Mouse (Mus musculus) limb, embryonic 14.5 days (tissue): ENCODE results near the gene Fam161b. TPM values are rescaled to one million over a fixed set of nuclear protein-coding genes. Genes with fewer than 3 reads are reported as not detected.

Experiments used
- ATAC-seq: fragments of 200-750 bp; cut with Nextera tagmentation; 2 replicates; pipeline ENCODE4 v1.8.0; 2017; ENCODE audit warnings: low read depth, moderate number of reproducible peaks, moderate TSS enrichment; ENCODE audit not compliant: low FRiP score
- DNase-seq: peaks from one replicate; pipeline ENCODE4 v3.0.0-alpha.2; 2015; ENCODE audit warnings: low spot score
- H3K27ac ChIP-seq: fragments of 300-500 bp; sonication (generic); replicated peaks from 2 replicates; pipeline ENCODE4 v1.5.1; 2014; ENCODE audit warnings: low read depth, mild to moderate bottlenecking, low read length, moderate library complexity, mixed read lengths
- H3K27me3 ChIP-seq: fragments of 300-500 bp; sonication (generic); 2 replicates; pipeline ENCODE4 v1.6.1; 2014; ENCODE audit warnings: low read length, mixed read lengths; ENCODE audit not compliant: control insufficient read depth, insufficient read depth
- H3K36me3 ChIP-seq: fragments of 300-500 bp; sonication (generic); 2 replicates; pipeline ENCODE4 v1.6.1; 2014; ENCODE audit warnings: mild to moderate bottlenecking, low read length, moderate library complexity, mixed read lengths; ENCODE audit not compliant: control insufficient read depth, insufficient read depth
- H3K4me1 ChIP-seq: fragments of 300-500 bp; sonication (generic); 2 replicates; pipeline ENCODE4 v1.6.1; 2014; ENCODE audit warnings: antibody characterized with exemption, low read length, mixed read lengths; ENCODE audit not compliant: control insufficient read depth, insufficient read depth
- H3K4me2 ChIP-seq: fragments of 300-500 bp; sonication (generic); replicated peaks from 2 replicates; pipeline ENCODE4 v1.6.1; 2014; ENCODE audit warnings: low read depth, mild to moderate bottlenecking, low read length, moderate library complexity; ENCODE audit not compliant: severe bottlenecking
- H3K4me3 ChIP-seq: fragments of 300-500 bp; sonication (generic); replicated peaks from 2 replicates; pipeline ENCODE4 v1.5.1; 2014; ENCODE audit warnings: low read length
- H3K9ac ChIP-seq: fragments of 300-500 bp; sonication (generic); 2 replicates; pipeline ENCODE4 v1.6.1; 2014; ENCODE audit warnings: mild to moderate bottlenecking, low read depth, low read length, moderate library complexity; ENCODE audit not compliant: severe bottlenecking
- H3K9me3 ChIP-seq: fragments of 300-500 bp; sonication (generic); 2 replicates; pipeline ENCODE4 v1.6.1; 2016; ENCODE audit warnings: low read length; ENCODE audit not compliant: control insufficient read depth
- POLR2A ChIP-seq: fragments of 200-500 bp; IDR thresholded peaks from 2 replicates; pipeline ENCODE4 v1.8.0; 2012; ENCODE audit warnings: inconsistent platforms, mild to moderate bottlenecking, moderate library complexity, borderline replicate concordance; ENCODE audit not compliant: insufficient read depth, insufficient read length; ENCODE audit errors: extremely low read depth
- WGBS: fragments of 180-500 bp; shearing (Covaris S2); extraction: QIAGEN DNeasy Blood & Tissue Kit; methylation state at CpG from one replicate; pipeline ENCODE4 v1.1.7; 2014; 5-methylcytosine and 5-hydroxymethylcytosine counted together
- polyA plus RNA-seq, 2 experiments: library from polyadenylated mRNA; depleted of rRNA in 1 of 2; stranded (reverse) in 1 of 2; unstranded in 1 of 2; fragments of >200 nt; fragmentation: Nextera tagmentation in 1 of 2; extraction: Ambion mirVana in 1 of 2; gene quantifications; 2 replicates each; pipeline versions ENCODE4 v1.2.1 to v1.2.3; 2012 to 2014

Gene Fam161b
- polyA plus RNA-seq, 2 experiments, result 2.1 to 4.7 TPM

- H3K9me3 ChIP-seq, result no peaks in the 10 kb centered on the region
- no peak for TF ChIP-seq POLR2A
- ATAC-seq, result no peak
- 92% methylated on average over 6 of the region's 6 CpGs for WGBS
- no peak overlapping the region for H3K4me2 ChIP-seq
- H3K9ac ChIP-seq, result no peak overlapping the region
- H3K4me1 ChIP-seq, result peaks cover 3% of the 10 kb centered on the region; the same call in 1 of the 2 replicates
- H3K4me3 ChIP-seq, result no peak overlapping the region
- H3K27ac ChIP-seq, result no peak overlapping the region
- H3K36me3 ChIP-seq, result no peaks in the 10 kb centered on the region
- no peaks in the 10 kb centered on the region for H3K27me3 ChIP-seq
- no peak for DNase-seq
Observed at GRCm38 (mm10) chr12:84404541-84404940, 42.9 kb upstream of the Fam161b start.

- Histone ChIP-seq H3K9ac (no peak overlapping the region), H3K4me2 (no peak overlapping the region), H3K9me3 (no peaks in the 10 kb centered on the region), H3K27ac (no peak overlapping the region), H3K4me1 (peaks cover 3% of the 10 kb centered on the region; the same call in 1 of the 2 replicates), H3K27me3 (no peaks in the 10 kb centered on the region), H3K4me3 (no peak overlapping the region), H3K36me3 (no peaks in the 10 kb centered on the region)
- ATAC-seq, result no peak
- WGBS, result 72% methylated on average over 9 of the region's 9 CpGs
- DNase-seq, result no peak
- TF ChIP-seq POLR2A, result no peak
Observed at GRCm38 (mm10) chr12:84402923-84403322, 41.3 kb upstream of the Fam161b start.

GRCm38 (mm10) chr12:84400653-84401052, 39.0 kb upstream of the Fam161b start:
- 70% methylated on average over 3 of the region's 3 CpGs for WGBS
- no peak overlapping the region for H3K4me2 ChIP-seq
- ATAC-seq (no peak), DNase-seq (no peak)
- no peaks in the 10 kb centered on the region for H3K4me1 ChIP-seq
- H3K27me3 ChIP-seq, result no peaks in the 10 kb centered on the region
- no peak overlapping the region for H3K9ac ChIP-seq
- no peaks in the 10 kb centered on the region for H3K9me3 ChIP-seq
- H3K4me3 ChIP-seq, result no peak overlapping the region
- H3K36me3 ChIP-seq, result no peaks in the 10 kb centered on the region
- H3K27ac ChIP-seq, result no peak overlapping the region
- TF ChIP-seq POLR2A, result no peak

- Histone ChIP-seq H3K4me2 (no peak overlapping the region), H3K9me3 (no peaks in the 10 kb centered on the region), H3K4me1 (no peaks in the 10 kb centered on the region), H3K27me3 (no peaks in the 10 kb centered on the region), H3K4me3 (no peak overlapping the region), H3K27ac (no peak overlapping the region), H3K9ac (no peak overlapping the region), H3K36me3 (no peaks in the 10 kb centered on the region)
- ATAC-seq (no peak), DNase-seq (no peak)
- TF ChIP-seq POLR2A, result no peak
- 83% methylated on average over 3 of the region's 3 CpGs for WGBS
Observed at GRCm38 (mm10) chr12:84400068-84400467, 38.4 kb upstream of the Fam161b start.

- H3K27ac ChIP-seq, result no peak overlapping the region
- H3K36me3 ChIP-seq, result no peaks in the 10 kb centered on the region
- no peaks in the 10 kb centered on the region for H3K27me3 ChIP-seq
- no peak overlapping the region for H3K4me3 ChIP-seq
- H3K4me1 ChIP-seq, result no peaks in the 10 kb centered on the region
- ATAC-seq (no peak), DNase-seq (no peak)
- TF ChIP-seq POLR2A, result no peak
- no peaks in the 10 kb centered on the region for H3K9me3 ChIP-seq
- 71% methylated on average over 9 of the region's 9 CpGs for WGBS
- no peak overlapping the region for H3K9ac ChIP-seq
- H3K4me2 ChIP-seq, result no peak overlapping the region
Observed at GRCm38 (mm10) chr12:84399663-84400062, 38.0 kb upstream of the Fam161b start.

GRCm38 (mm10) chr12:84399135-84399534, 37.5 kb upstream of the Fam161b start:
- no peak overlapping the region for H3K4me3 ChIP-seq
- no peaks in the 10 kb centered on the region for H3K9me3 ChIP-seq
- no peaks in the 10 kb centered on the region for H3K36me3 ChIP-seq
- no peak for DNase-seq
- H3K4me2 ChIP-seq, result no peak overlapping the region
- no peak for TF ChIP-seq POLR2A
- H3K27ac ChIP-seq, result no peak overlapping the region
- no peak overlapping the region for H3K9ac ChIP-seq
- WGBS, result 64% methylated on average over 9 of the region's 9 CpGs
- ATAC-seq, result no peak
- no peaks in the 10 kb centered on the region for H3K27me3 ChIP-seq
- no peaks in the 10 kb centered on the region for H3K4me1 ChIP-seq
